Mouse (Mus musculus) thymus, adult 2 months (tissue): Measurements from ENCODE around the gene Reck.

Source experiments
- CTCF ChIP-seq: fragments of 200-500 bp; IDR thresholded peaks from 2 replicates; pipeline ENCODE4 v1.5.1; 2012; ENCODE audit warnings: mild to moderate bottlenecking, control low read depth, low read length, moderate library complexity, borderline replicate concordance; ENCODE audit not compliant: control insufficient read depth, poor library complexity, insufficient read depth; ENCODE audit errors: extremely low read depth
- POLR2A ChIP-seq: fragments of 200-500 bp; IDR thresholded peaks from 2 replicates; pipeline ENCODE4 v1.6.1; 2012; ENCODE audit warnings: mild to moderate bottlenecking, low read length, control low read depth, moderate library complexity; ENCODE audit not compliant: control insufficient read depth, poor library complexity, insufficient read depth; ENCODE audit errors: extremely low read depth

DNA sequence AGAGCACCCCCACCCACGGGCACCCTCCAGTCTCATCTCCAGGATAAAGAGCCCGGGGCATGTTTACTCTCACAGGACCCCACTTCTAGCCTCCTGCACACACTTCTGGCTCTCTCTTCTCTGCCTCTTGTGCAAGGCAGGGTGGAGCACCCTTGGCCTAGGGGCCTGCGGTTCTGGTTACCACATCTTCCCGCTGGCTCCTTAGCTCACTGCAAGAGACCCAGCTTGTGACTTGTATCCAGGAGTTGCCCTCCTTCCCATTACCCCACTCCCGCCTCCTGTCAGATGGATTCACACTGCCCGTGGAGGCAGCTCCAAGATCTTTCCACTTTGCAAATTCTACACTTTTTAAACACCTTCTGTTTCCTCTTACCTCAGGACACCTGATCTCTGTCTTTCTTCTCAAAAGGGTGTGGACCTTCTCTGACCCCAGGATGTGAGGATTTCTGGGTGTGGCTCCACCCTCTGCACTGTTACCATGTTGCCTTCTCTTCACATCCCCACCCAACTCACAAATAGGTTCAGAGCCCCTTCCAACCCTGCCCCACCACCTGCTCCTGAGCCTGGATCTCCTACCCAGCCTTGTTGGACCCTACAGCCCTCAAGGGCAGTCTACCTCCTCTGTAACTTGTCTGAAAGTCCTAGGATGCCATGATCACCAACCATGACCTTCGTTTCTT, 90.7 kb downstream of the Reck start:
- TF ChIP-seq CTCF (no peak), POLR2A (no peak)
